Mouse (Mus musculus) Muller cell, postnatal 12 days (primary cell): ENCODE results near the gene Sardh.

Experiments
- DNase-seq: peaks from one replicate; pipeline ENCODE4 v3.0.0-alpha.2; 2015; ENCODE audit errors: inconsistent ontology term

Gene Sardh

GRCm38 (mm10) chr2:27226572-27226971 lies 21.6 kb downstream of the Sardh start:
- no peak for DNase-seq

GRCm38 (mm10) chr2:27223012-27223421 lies 25.1 kb downstream of the Sardh start:
- DNase-seq, result peak; percentile 77

- no peak for DNase-seq
Observed at GRCm38 (mm10) chr2:27218569-27218968, 29.6 kb downstream of the Sardh start.

GRCm38 (mm10) chr2:27218121-27218544 lies 30.0 kb downstream of the Sardh start:
- DNase-seq, result no peak

- DNase-seq, result no peak
Observed at GRCm38 (mm10) chr2:27215537-27215936, 32.6 kb downstream of the Sardh start.

GRCm38 (mm10) chr2:27211966-27212893 lies 35.9 kb downstream of the Sardh start:
- DNase-seq, result no peak

GRCm38 (mm10) chr2:27210676-27211210 lies 37.4 kb downstream of the Sardh start:
- DNase-seq, result no peak

- DNase-seq, result no peak
Observed at GRCm38 (mm10) chr2:27210255-27210654, 37.9 kb downstream of the Sardh start.

GRCm38 (mm10) chr2:27209816-27210215 lies 38.3 kb downstream of the Sardh start:
- no peak for DNase-seq

GRCm38 (mm10) chr2:27209370-27209769 lies 38.8 kb downstream of the Sardh start:
- no peak for DNase-seq

GRCm38 (mm10) chr2:27207126-27207525 lies 41.0 kb downstream of the Sardh start:
- no peak for DNase-seq

GRCm38 (mm10) chr2:27206128-27206797 lies 41.9 kb downstream of the Sardh start:
- DNase-seq, result peak; percentile 16

- no peak for DNase-seq
Observed at GRCm38 (mm10) chr2:27205666-27206065, 42.5 kb downstream of the Sardh start.

- no peak for DNase-seq
Observed at GRCm38 (mm10) chr2:27200586-27200985, 47.6 kb downstream of the Sardh start.

GRCm38 (mm10) chr2:27198551-27199246 lies 49.4 kb downstream of the Sardh start:
- DNase-seq, result no peak

- DNase-seq, result no peak
Observed at GRCm38 (mm10) chr2:27189994-27190393, 58.1 kb downstream of the Sardh start.

GRCm38 (mm10) chr2:27187531-27187930 lies 60.6 kb downstream of the Sardh start:
- DNase-seq, result no peak

GRCm38 (mm10) chr2:27183734-27184133 lies 64.4 kb downstream of the Sardh start:
- DNase-seq, result no peak

- no peak for DNase-seq
Observed at GRCm38 (mm10) chr2:27181907-27182306, 66.2 kb downstream of the Sardh start.

GRCm38 (mm10) chr2:27179101-27179500 lies 69.0 kb downstream of the Sardh start:
- no peak for DNase-seq

- no peak for DNase-seq
Observed at GRCm38 (mm10) chr2:27175696-27176267, 72.4 kb downstream of the Sardh start.

- no peak for DNase-seq
Observed at GRCm38 (mm10) chr2:27174242-27174641, 73.9 kb downstream of the Sardh start.
